Mouse (Mus musculus): Measurements from ENCODE around the gene Ttc41.

GRCm38 (mm10) chr10:86700973-86701372 lies 4.6 kb upstream of the Ttc41 start:
- TF ChIP-seq CTCF (IDR thresholded peaks at IDR 0.05; ENCODE audit: borderline replicate concordance, control insufficient read depth, extremely low read depth, insufficient read depth, low read length, poor library complexity) (no peak), POLR2A (IDR thresholded peaks at IDR 0.05; ENCODE audit: control insufficient read depth, extremely low read depth, insufficient read depth, low read length, poor library complexity) (no peak)

All from thymus, adult 2 months (tissue).